Mouse (Mus musculus) forebrain, embryonic 16.5 days (tissue): ENCODE results near the gene Cdh6. TPM values are rescaled to one million over a fixed set of nuclear protein-coding genes. Genes with fewer than 3 reads are reported as not detected.

Experiments used
- ATAC-seq: fragments of 200-750 bp; cut with Nextera tagmentation; 2 replicates; pipeline ENCODE4 v1.8.0; 2017; ENCODE audit warnings: mild to moderate bottlenecking, moderate library complexity
- H3K27ac ChIP-seq: fragments of 300-500 bp; sonication (generic); 2 replicates; pipeline ENCODE4 v1.5.1; 2014; ENCODE audit warnings: low read length, control low read depth
- H3K27me3 ChIP-seq: fragments of 300-500 bp; sonication (generic); replicated peaks from 2 replicates; pipeline ENCODE4 v1.6.1; 2014; ENCODE audit warnings: low read length; ENCODE audit not compliant: control insufficient read depth, insufficient read depth
- H3K36me3 ChIP-seq: fragments of 300-500 bp; sonication (generic); 2 replicates; pipeline ENCODE4 v1.6.1; 2014; ENCODE audit not compliant: control insufficient read depth, insufficient read depth
- H3K4me1 ChIP-seq: fragments of 300-500 bp; sonication (generic); replicated peaks from 2 replicates; pipeline ENCODE4 v1.6.1; 2014; ENCODE audit warnings: low read length; ENCODE audit not compliant: control insufficient read depth, insufficient read depth
- H3K4me2 ChIP-seq: fragments of 300-500 bp; sonication (generic); 2 replicates; pipeline ENCODE4 v1.6.1; 2014; ENCODE audit warnings: mild to moderate bottlenecking, low read length, control low read depth
- H3K4me3 ChIP-seq: fragments of 300-500 bp; sonication (generic); replicated peaks from 2 replicates; pipeline ENCODE4 v1.5.1; 2014; ENCODE audit warnings: mild to moderate bottlenecking, low read length, control low read depth
- H3K9ac ChIP-seq: fragments of 300-500 bp; sonication (generic); replicated peaks from 2 replicates; pipeline ENCODE4 v1.6.1; 2014; ENCODE audit warnings: low read depth, low read length, control low read depth
- H3K9me3 ChIP-seq: fragments of 300-500 bp; sonication (generic); 2 replicates; pipeline ENCODE4 v1.6.1; 2016; ENCODE audit warnings: low read length; ENCODE audit not compliant: control insufficient read depth
- WGBS: fragments of 180-500 bp; shearing (Covaris S2); extraction: QIAGEN DNeasy Blood & Tissue Kit; methylation state at CpG from one replicate; pipeline ENCODE4 v1.1.7; 2014; 5-methylcytosine and 5-hydroxymethylcytosine counted together
- polyA plus RNA-seq: library from polyadenylated mRNA; unstranded; fragments of >200 nt; fragmentation: Nextera tagmentation; extraction: Ambion mirVana; gene quantifications from 2 replicates; pipeline ENCODE4 v1.2.1, GENCODE M21; 2015

Gene Cdh6
- 10.4 and 11.5 TPM in 2 replicates for polyA plus RNA-seq

GRCm38 (mm10) chr15:13173071-13173778 lies at the start of gene Cdh6:
Cdh6 (minus strand) TSS chr15:13173675.
- under 1% methylated on average over 40 of the region's 42 CpGs for WGBS
- Histone ChIP-seq H3K4me1 (peaks cover 20% of the 10 kb centered on the region), H3K36me3 (no peaks in the 10 kb centered on the region), H3K9ac (peak within 1 kb of the TSS; percentile 71), H3K27me3 (peaks cover 7% of the 10 kb centered on the region), H3K9me3 (no peaks in the 10 kb centered on the region), H3K27ac (peak within 1 kb of the TSS; percentile 78), H3K4me3 (peak within 1 kb of the TSS; percentile 67), H3K4me2 (peak within 1 kb of the TSS; percentile 89)
- ATAC-seq = peak; percentile 94

- Histone ChIP-seq H3K27me3 (no peaks in the 10 kb centered on the region), H3K4me2 (no peak overlapping the region), H3K9ac (no peak overlapping the region), H3K9me3 (no peaks in the 10 kb centered on the region), H3K4me3 (no peak overlapping the region), H3K4me1 (no peaks in the 10 kb centered on the region), H3K27ac (no peak overlapping the region), H3K36me3 (no peaks in the 10 kb centered on the region)
- no peak for ATAC-seq
- WGBS = 10% methylated on average over 9 of the region's 9 CpGs
These were observed 46.4 kb upstream of the Cdh6 start for GRCm38 (mm10) chr15:13219727-13220454.

GRCm38 (mm10) chr15:13217800-13218199 lies 44.3 kb upstream of the Cdh6 start:
- no peaks in the 10 kb centered on the region for H3K36me3 ChIP-seq
- ATAC-seq = no peak
- WGBS = 30% methylated on average over 3 of the region's 3 CpGs

GRCm38 (mm10) chr15:13217161-13217560 lies 43.7 kb upstream of the Cdh6 start:
- Histone ChIP-seq H3K9me3 (no peaks in the 10 kb centered on the region), H3K4me2 (no peak overlapping the region), H3K27ac (no peak overlapping the region), H3K4me1 (no peaks in the 10 kb centered on the region), H3K4me3 (no peak overlapping the region), H3K36me3 (no peaks in the 10 kb centered on the region), H3K27me3 (no peaks in the 10 kb centered on the region), H3K9ac (no peak overlapping the region)
- ATAC-seq = no peak
- WGBS = 65% methylated on average over 1 of the region's 1 CpGs

More at GRCm38 (mm10) chr15:13217800-13218199, 44.3 kb upstream of the Cdh6 start:
- no peaks in the 10 kb centered on the region for H3K9me3 ChIP-seq
- no peak overlapping the region for H3K4me3 ChIP-seq
- H3K4me1 ChIP-seq = no peaks in the 10 kb centered on the region
- H3K9ac ChIP-seq = no peak overlapping the region
- no peak overlapping the region for H3K27ac ChIP-seq
- H3K4me2 ChIP-seq = no peak overlapping the region
- H3K27me3 ChIP-seq = no peaks in the 10 kb centered on the region

GRCm38 (mm10) chr15:13212956-13213355 lies 39.5 kb upstream of the Cdh6 start:
- Histone ChIP-seq H3K4me1 (no peaks in the 10 kb centered on the region), H3K9ac (no peak overlapping the region), H3K9me3 (no peaks in the 10 kb centered on the region), H3K27ac (no peak overlapping the region), H3K27me3 (no peaks in the 10 kb centered on the region), H3K4me3 (no peak overlapping the region), H3K4me2 (no peak overlapping the region), H3K36me3 (no peaks in the 10 kb centered on the region)
- no peak for ATAC-seq
- 79% methylated on average over 1 of the region's 1 CpGs for WGBS

GRCm38 (mm10) chr15:13212027-13212685 lies 38.7 kb upstream of the Cdh6 start:
- H3K9me3 ChIP-seq = no peaks in the 10 kb centered on the region
- H3K27me3 ChIP-seq = no peaks in the 10 kb centered on the region
- H3K4me2 ChIP-seq = no peak overlapping the region
- no peak overlapping the region for H3K9ac ChIP-seq
- no peaks in the 10 kb centered on the region for H3K36me3 ChIP-seq
- H3K27ac ChIP-seq = no peak overlapping the region
- WGBS = 4% methylated on average over 4 of the region's 4 CpGs
- ATAC-seq = no peak
- H3K4me3 ChIP-seq = no peak overlapping the region
- H3K4me1 ChIP-seq = no peaks in the 10 kb centered on the region

GRCm38 (mm10) chr15:13210186-13210585 lies 36.7 kb upstream of the Cdh6 start:
- Histone ChIP-seq H3K27me3 (no peaks in the 10 kb centered on the region), H3K4me2 (no peak overlapping the region), H3K9me3 (no peaks in the 10 kb centered on the region), H3K36me3 (no peaks in the 10 kb centered on the region), H3K27ac (no peak overlapping the region), H3K4me3 (no peak overlapping the region), H3K4me1 (no peaks in the 10 kb centered on the region), H3K9ac (no peak overlapping the region)
- 88% methylated on average over 6 of the region's 6 CpGs for WGBS
- ATAC-seq = no peak

GRCm38 (mm10) chr15:13208716-13209115 lies 35.2 kb upstream of the Cdh6 start:
- H3K4me2 ChIP-seq = no peak overlapping the region
- WGBS = 83% methylated on average over 7 of the region's 7 CpGs
- no peaks in the 10 kb centered on the region for H3K36me3 ChIP-seq
- no peaks in the 10 kb centered on the region for H3K9me3 ChIP-seq
- no peaks in the 10 kb centered on the region for H3K27me3 ChIP-seq
- no peak overlapping the region for H3K9ac ChIP-seq
- H3K27ac ChIP-seq = no peak overlapping the region
- no peak overlapping the region for H3K4me3 ChIP-seq
- no peak for ATAC-seq
- H3K4me1 ChIP-seq = no peaks in the 10 kb centered on the region

- H3K4me2 ChIP-seq = no peak overlapping the region
- H3K27me3 ChIP-seq = no peaks in the 10 kb centered on the region
- H3K4me1 ChIP-seq = no peaks in the 10 kb centered on the region
- H3K27ac ChIP-seq = no peak overlapping the region
- no peaks in the 10 kb centered on the region for H3K36me3 ChIP-seq
- no peak for ATAC-seq
- no peaks in the 10 kb centered on the region for H3K9me3 ChIP-seq
- H3K4me3 ChIP-seq = no peak overlapping the region
- WGBS = 48% methylated on average over 1 of the region's 1 CpGs
- no peak overlapping the region for H3K9ac ChIP-seq
These were observed 22.8 kb upstream of the Cdh6 start for GRCm38 (mm10) chr15:13196237-13196636.
